Mouse (Mus musculus) thymus, postnatal 0 days (tissue): ENCODE results near the gene Ncl. TPM values are rescaled to one million over a fixed set of nuclear protein-coding genes. Genes with fewer than 3 reads are reported as not detected.
"Not testable (repeated sequence)": the region's sequence is repeated elsewhere in the genome, so short reads cannot be mapped to it uniquely, and the experiment has no call there.

Experiments
- DNase-seq: peaks from one replicate; pipeline ENCODE4 v3.0.0-alpha.2; 2015; ENCODE audit warnings: low spot score
- polyA plus RNA-seq: library from polyadenylated mRNA; unstranded; fragments of >200 nt; fragmentation: Nextera tagmentation; extraction: Ambion mirVana; gene quantifications from 2 replicates; pipeline ENCODE4 v1.2.1, GENCODE M21; 2015

Ncl gene
- polyA plus RNA-seq, 1 experiment from 2014 or later: 464 TPM

DNA sequence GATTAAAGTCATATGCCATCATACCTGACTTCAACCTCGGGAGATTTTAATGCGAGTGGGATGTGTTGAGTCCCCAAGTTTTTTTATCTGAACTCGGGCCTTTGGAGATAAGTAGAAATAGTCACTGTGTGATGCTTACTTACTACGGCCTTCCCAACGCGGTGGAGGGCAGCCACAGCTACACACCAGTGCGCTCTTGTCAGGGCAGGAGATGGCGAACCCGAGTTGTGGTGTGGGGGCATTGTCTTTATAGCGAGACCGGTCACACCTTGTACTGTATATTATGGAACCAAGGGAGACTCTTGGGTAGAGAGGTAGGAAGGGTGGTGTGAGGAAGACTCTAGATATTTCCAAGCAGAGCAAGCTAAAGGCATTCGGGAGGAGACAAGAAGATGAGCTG is 1.2 kb upstream of the Ncl start:
- no peak for DNase-seq

DNA sequence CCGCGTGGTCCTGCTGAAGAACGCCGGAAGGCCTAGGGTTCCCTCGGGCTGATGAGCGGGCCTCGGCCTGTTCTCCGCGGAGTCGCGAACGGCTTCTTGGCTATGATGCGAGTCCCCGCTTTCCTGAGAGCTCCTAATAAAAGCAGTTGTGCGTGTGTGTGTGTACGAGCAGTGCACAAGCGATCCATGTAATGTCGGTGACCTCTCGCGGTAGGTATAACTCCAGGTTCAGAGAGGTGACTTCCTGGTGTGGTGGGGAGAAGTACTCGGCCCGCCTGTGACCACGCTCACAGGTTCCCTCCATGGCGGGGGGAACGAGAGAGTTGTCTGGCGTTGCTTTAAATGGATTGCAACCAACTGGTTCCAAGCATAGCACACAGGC is 589 bp upstream of the Ncl start:
- no peak for DNase-seq

DNA sequence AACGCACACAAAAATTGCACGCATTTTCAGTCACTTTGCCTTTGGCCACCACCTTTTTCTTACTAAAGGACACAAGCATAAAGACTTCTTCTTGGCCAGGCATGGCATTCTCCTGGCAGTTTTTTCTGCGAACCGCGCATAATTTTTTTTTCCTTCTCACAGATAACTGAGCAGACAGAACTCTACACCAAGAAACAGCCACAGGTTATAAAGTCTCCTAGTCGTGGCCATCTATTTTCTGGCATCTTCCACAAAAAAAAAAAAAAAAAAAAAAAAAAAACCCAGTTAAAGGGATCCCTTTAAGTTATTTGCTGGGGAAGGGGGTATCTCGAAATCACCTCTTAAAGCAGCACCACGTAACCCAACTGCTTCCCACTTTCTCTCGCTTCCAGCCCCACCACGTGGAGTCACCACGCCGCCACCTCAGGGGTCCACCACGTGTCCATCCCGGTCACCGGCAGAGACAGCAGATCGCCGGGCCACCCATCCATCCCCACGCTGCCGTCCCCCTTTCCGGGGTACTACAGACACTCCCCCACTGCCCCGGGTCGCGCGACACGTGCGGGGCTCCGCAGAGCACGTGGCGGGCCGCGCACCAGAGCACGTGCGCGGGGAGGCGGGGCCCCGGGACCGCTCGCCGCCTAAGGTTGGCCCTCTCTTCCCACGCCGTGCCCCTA is 833 bp downstream of the Ncl start:
- no peak for DNase-seq

DNA sequence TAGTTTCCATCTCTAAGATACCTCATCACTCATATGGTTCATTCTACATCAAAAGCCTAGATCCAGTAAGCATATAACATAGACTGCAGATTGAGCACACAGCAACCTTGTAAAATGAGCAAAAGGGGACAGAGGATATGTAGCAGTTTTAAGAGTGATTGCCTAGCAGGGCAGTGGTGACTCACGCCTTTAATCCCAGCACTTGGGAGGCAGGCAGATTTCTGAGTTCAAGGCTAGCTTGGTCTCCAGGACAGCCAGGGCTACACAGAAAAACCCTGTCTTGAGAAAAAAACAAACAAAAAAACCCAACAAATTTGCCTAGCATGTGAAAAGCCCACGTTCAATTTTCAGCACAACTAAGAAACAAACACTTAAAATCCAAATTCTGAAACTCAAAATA is 5.0 kb downstream of the Ncl start:
- DNase-seq: no peak

DNA sequence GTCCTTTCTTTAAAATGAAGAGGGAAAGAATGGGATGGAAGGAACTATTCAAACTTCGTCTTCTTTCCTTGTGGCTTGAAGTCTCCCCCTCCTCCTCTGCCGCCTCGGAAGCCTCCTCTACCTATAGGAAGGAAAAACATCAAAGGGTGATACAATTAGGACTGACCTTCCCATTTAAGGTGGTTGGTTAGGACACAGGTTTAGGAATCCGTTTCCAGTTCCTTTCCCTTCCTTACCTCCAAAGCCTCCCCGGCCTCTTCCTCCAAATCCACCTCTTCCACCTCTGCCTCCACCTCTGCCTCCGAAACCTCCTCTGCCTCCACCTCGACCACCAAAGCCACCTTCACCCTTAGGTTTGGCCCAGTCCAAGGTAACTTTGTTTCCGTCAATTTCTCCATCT is 8.6 kb downstream of the Ncl start:
- no peak for DNase-seq

DNA sequence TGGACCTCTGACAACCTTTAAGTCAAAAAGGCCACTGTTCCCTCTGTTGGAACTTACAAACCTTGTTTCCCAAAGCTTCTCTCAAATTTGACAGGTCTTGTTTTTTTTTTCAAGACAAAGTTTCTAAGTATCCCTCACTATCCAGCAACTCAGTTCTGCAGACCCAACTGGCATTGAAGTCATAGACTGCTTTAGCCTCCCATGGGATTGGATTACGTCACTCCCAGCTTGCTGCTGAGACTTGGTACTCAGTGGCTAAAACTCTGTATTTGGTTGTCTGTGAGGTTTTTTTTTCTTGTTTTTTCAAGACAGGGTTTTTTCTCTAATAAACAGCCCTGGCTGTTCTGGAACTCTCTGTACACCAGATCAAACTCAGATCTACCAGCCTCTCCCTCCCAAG is 9.5 kb downstream of the Ncl start:
- DNase-seq: no peak

DNA sequence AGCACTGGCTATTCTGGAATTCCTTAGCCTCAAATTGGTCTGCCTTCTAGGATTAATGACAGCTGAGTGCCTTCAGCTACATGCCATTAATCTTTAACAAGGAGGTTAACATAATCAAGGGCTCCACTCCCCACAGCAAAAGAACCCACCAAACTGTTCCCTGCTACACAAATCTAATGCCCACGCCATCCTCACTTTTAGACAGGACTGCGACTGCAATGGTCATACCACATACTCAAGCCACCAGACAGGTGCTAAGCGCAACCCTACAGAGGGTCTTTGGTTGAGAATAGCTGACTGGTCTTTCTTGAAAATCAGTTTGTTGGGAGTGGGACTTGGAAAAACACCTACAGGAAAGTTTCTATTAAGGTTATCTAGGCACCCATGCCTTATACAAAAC is 10.0 kb downstream of the Ncl start:
- no peak for DNase-seq

DNA sequence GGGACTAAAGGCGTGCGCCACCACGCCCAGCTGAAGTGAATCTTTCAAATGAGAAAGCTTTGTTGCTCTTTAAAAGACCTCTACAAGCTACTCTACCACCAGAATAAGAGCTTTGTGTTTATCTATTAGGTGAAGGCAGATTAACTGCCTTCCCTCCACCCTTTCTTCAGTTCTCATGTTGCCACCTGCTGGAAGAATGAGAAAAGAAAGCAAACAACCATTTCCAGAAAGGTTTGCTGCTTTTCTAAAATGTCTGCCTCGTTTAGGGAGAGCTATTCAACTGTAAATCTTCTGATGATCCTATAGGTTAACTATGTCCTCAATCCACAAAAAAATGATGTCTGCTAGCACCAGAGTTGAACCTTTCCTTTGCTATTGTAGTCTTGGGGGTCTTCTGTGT is 10.4 kb downstream of the Ncl start:
- DNase-seq: no peak

DNA sequence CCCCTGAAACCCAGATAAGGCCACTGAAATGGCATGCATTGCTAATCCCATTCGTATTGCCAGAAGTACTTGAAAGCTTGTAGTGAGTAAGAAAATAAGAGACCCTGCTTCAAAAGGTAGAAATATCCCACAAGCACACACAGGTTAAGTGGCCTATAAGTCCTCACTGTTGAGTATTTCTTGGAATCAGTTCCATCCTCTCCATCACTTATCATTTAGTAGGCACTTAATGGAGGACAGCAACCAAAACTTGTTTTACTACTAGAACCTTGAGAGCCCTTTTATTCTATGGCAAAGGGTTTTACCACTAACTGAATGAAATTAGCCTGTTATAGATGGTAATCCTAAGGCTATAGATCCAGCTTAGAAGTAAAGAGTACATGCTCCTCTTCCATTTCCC is 11.1 kb downstream of the Ncl start:
- DNase-seq: no peak

DNA sequence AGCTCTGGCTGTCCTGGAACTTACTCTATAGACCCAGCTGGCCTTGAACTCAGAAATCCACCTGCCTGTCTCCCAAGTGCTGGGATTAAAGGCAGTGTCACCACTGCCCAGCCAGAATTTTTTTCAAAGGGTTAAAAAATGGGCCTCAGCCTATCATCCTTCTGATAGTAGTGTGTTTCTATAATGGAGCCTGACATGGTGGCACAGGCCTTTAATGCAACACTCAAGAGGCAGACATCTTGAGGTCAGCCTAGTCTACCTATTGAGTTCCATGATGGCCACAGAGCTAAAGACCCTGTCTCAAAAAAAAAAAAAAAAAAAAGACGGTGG is 11.5 kb downstream of the Ncl start:
- DNase-seq: no peak

DNA sequence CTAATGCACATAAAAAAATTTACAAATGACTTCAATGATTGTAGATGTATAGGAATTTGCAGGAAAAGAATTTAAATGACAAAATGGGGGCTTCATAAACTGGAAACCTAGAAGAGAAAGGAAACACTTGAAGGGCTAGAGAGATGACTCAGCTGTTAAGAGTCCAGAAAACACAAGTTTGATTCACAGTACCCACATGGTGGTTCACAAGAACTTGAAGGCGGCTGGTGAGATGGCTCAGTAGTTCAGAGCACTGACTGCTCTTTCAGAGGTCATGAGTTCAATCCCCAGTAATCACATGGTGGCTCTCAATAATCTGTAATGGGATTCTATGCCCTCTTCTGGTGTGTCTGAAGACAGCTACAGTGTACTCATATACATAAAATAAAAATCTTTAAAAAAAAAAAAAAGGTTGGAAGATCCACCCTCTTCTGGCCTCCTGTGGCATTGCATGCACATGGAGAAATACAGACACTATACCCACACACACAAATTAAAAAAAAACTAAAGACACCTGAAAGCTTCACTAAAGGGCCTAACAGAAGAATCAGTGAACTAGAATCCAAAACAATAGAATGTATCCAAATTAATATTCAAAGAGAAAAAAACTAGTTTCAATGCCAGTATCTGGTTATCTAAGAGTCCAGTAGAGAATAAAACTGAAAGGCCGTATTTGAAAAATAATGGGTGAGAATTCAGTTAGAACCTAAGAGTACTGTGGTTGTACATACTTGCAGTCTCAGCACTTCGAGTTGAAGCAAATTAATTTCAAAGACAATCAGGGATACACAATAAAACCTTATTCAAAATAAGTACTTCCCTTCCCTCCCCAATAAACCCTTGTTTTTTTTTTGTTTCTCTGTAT is 12.1 kb downstream of the Ncl start:
- no peak for DNase-seq

DNA sequence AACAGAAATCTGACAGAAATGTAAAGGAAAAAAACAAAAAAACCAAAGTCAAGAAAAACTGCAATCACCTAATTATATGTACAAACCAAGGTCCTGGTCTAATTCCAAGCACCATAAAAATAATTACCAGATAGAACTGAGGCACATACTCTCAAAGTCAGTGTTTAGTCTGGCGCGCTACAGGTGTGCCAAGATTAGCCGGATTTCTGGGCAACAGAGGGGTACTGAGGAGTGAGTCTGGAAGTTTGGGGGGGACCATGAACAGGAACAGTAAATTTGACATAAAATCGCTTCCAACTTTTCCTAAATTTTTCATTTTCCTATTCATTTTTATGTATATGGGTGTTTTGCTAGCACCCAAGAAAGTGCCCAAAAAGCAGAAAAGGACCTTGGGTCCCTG is 13.2 kb downstream of the Ncl start:
- no peak for DNase-seq

DNA sequence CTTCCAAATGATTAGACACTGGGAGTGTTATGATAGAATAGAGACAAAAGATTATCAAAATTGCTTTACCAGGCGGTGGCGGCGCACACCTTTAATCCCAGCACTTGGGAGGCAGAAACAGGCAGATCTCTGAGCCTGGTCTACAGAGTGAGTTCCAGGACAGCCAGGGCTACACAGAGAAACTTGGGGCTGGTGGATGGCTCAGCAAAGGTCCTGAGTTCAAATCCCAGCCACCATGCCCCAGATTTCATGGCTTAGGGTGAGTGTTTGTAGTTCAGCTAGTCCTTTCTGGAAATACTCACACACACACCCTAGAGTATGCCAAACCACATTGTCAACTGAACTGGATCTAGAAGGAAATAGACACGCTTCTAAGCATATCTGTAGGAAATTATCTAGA is 14.1 kb downstream of the Ncl start:
- no peak for DNase-seq

DNA sequence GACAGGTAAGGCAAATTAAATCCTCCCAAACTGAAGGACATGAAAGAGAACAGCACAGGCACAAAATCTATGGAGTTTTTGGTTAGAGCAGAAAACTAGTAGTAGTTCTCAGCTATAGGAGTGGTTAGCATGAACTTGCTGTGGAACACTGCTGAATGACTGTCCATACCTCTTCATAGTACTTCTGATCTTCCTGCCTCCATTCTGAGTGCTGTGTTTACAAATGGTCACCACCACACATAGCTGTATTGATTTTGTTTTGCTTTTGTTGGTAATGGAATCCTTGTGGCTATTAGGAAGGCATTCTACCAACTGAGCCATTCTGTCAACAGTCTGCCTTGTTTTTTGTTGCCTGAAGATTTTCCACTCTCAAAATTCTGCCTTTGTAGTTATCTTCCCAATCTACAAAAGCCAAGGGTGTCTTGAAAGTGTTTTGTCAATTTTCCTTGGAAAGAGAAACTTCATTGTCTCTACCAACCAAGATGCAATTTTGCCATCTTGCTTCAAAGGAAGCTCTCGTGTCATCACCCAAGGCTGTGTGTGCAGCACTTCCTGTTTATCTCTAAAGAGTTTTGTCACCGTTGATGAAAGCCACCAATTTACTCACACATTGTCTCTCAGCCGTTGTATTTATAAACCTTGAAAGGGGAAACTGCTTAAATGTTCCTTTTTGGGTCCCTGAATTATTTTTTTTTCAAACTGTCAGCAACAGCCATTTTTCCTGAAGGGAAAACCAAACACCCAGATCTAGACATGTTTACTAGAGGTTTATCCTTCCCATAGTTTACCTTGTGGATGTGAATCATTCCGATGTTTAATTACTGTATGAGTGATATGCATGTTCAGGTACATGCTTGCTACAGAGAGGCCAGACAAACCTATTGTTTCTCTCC is 15.0 kb downstream of the Ncl start:
- peak; percentile 73 for DNase-seq

DNA sequence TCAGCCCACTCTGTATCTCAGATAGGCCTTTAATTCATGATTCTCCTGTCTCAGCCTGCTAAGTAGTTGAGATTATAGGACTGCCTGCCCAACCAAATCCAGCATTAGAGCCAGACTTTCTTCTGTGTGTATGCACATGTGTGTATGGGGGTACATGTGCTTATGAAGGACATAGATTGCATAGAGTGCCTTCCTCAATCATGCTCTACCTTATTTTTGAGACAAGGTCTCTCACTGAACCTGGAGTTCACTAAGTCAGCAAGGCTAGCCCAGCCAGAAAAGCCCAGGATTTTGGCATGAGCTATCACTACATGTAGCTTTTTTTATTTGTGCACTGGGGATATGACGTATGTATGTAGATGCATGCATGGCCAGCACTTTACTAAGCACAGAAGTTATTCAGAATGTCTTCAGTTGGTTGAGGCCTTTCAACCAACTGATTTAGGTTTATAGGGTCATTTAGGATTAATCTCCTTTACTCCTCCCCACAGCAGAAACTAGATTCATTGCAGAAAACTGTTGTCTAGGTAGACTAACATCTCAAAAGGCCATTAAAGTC is 16.0 kb downstream of the Ncl start:
- DNase-seq: no peak

DNA sequence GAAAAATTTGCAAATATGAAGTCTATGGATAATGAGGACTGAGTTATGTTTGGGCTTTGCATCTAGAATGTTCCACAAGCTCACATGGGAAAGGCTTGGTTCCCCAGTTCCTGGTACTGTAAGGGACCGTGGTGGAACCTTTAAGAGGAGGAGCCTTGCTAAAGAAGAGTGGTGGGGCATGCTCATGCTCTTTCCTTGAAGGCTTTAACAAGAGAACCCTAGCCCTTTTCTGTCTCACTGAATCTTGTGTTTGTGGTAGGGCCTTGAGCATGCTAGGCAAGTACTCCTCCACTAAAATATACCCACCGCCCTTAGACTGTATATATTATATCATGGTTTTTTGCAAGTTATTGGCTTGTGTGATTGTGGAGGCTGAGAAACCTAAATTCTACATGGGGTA is 16.8 kb downstream of the Ncl start:
- no peak for DNase-seq

DNA sequence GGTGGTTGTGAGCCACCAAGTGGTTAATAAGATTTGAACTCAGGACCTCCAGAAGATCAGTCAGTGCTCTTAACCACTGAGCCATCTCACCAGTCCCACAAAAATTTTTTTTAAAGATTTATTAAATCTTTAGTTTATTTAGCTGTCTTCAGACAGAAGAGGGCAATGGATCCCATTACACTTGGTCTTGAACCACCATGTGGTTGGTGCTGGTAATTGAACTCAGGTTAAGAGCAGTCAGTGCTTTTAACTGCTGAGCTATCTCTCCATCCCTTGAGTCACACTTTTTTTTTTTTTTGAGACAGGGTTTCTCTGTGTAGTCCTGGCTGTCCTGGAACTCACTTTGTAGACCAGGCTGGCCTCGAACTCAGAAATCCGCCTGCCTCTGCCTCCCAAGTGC is 18.1 kb downstream of the Ncl start:
- not testable (repeated sequence) for DNase-seq

DNA sequence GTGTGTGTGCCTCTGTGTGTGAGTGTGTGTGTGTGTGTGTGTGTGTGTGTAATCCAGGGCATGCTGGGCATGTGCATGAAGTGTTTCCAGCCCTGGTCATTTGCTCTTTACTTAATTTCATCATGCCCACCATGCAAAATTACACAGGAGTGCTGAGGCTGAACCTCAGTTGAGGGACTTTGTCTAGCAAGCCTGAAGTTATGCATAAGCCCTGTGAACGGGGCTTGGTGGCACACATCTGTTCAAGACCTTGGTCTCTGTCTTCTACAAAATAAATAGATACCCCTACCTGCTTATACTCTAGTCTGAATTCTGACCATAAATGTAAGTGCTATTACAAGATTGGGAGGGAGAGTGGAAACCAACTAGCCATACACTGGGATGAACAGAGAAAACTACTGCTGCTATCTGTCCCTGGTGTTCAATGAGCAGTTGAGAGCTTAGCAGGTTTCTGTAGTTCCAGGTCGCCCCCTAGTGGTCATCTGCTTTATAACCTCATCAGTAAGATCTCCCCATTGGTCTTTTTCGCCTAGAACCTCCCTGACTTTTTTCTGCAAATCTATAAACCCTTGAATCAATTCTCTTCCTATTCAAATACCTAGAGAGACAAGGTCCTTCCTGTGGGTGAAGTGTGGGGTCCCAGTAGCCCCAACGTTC is 19.9 kb downstream of the Ncl start:
- peak; percentile 85 for DNase-seq

DNA sequence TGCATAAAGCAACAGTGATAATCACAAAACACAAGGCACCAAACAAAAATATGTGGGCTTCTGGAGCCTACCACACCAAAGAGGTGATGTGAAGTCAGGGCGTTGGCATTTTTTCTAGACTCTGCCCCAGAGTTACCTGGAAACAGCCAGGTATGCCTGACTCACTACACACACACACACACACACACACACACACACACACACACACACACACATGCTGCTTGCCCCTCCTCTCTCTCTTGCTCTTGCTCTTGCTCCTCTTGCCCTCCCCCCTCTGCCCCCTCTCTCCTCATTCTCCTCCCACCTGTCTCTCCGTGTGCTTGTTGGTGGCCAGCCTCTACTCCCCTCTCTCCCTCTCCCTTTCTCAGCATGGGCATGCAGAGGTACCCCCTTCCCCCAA is 22.9 kb downstream of the Ncl start:
- no peak for DNase-seq

DNA sequence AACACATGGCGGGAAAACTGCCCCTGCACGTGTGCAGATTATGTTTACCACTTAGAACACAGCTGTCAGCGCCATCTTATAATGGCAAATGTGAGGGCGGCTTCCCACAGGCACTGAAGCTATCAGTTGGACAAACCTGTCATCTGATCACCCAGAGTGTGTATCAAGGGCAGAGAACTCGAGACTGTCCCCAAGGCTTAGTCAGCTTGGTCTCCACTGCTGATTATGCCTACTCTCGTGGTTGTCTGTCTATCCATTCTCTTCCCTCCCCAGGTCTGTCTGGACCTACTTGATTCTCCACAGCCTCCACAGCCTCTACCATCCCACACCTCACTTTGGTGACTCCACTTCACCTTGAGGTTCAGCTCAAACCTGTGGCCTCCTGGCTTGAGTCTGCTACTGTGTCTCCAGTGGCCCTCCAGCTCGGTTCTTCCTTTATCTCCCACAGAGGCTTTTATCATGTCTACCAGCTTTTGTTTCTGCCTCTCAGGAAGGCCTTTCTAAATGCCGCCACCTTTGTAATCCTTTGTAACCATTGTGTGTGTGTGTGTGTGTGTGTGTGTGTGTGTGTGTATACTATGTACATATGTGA is 38.3 kb downstream of the Ncl start:
- no peak for DNase-seq

DNA sequence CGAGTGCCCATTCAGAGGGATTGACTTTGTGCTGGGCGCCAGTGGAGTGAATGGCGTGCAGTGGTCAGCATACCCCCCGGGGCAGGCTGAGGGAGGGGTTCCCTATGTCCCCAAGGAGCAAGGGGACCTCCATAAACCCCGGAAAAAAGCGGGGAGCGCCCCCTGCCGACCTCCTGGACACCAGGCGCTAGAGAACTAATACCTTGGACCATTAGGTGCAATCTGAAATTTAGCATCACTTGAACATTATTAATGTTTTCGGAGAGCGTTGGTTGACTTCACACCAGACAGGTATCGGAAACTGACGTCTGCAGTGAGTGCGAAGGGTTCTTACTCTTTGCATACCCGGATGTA is 45.5 kb downstream of the Ncl start:
- peak; percentile 22 for DNase-seq
